Mouse (Mus musculus) MEL (cell line): Measurements from ENCODE around the gene Tnfrsf1b. TPM values are rescaled to one million over a fixed set of nuclear protein-coding genes. Genes with fewer than 3 reads are reported as not detected.
A peak's percentile ranks its signal among the peaks of the same experiment; 100 is the strongest.

Experiments used
- DNase-seq: peaks from one replicate; pipeline ENCODE4 v3.0.0; 2011; ENCODE audit warnings: low read depth, low spot score
- H3K27ac ChIP-seq: 2 replicates; pipeline ENCODE4 v1.5.1; 2012; ENCODE audit warnings: low read depth, mild to moderate bottlenecking, control low read depth, low read length, moderate library complexity; ENCODE audit not compliant: control insufficient read depth
- H3K27me3 ChIP-seq, 2 experiments: fragments of 150-350 bp in 1 of 2; sonication (generic) in 1 of 2; 2 replicates each; pipeline ENCODE4 v1.6.1; 2012; ENCODE audit warnings: low read length in 2 of 2, mild to moderate bottlenecking in 2 of 2, improper control_type of control experiment in 1 of 2, moderate library complexity in 1 of 2; ENCODE audit not compliant: insufficient read depth in 2 of 2, control insufficient read depth in 1 of 2
- H3K36me3 ChIP-seq, 2 experiments: 2 replicates each; pipeline ENCODE4 v1.6.1; 2012 to 2014; ENCODE audit warnings: low read length in 2 of 2, improper control_type of control experiment in 1 of 2, inconsistent platforms in 1 of 2, mild to moderate bottlenecking in 1 of 2; ENCODE audit not compliant: insufficient read depth in 2 of 2, control insufficient read depth in 1 of 2
- H3K4me1 ChIP-seq, 2 experiments: fragments of 150-350 bp in 1 of 2; sonication (generic) in 1 of 2; 2 replicates each; pipeline ENCODE4 v1.6.1; 2012; ENCODE audit warnings: low read length in 2 of 2, improper control_type of control experiment in 1 of 2, mild to moderate bottlenecking in 1 of 2; ENCODE audit not compliant: insufficient read depth in 2 of 2, control insufficient read depth in 1 of 2
- H3K4me3 ChIP-seq, 2 experiments: fragments of 150-350 bp in 1 of 2; sonication (generic) in 1 of 2; 2 replicates each; pipeline ENCODE4 v1.5.1; 2012; ENCODE audit warnings: low read depth in 2 of 2, low read length in 2 of 2, mild to moderate bottlenecking in 2 of 2, moderate library complexity in 2 of 2, control low read depth in 1 of 2, improper control_type of control experiment in 1 of 2; ENCODE audit not compliant: control insufficient read depth in 1 of 2, insufficient read depth in 1 of 2
- H3K79me2 ChIP-seq: 2 replicates; pipeline ENCODE4 v1.6.1; 2012; ENCODE audit warnings: mild to moderate bottlenecking, low read length, moderate library complexity; ENCODE audit not compliant: control insufficient read depth, poor library complexity, insufficient read depth
- H3K9ac ChIP-seq: 2 replicates; pipeline ENCODE4 v1.6.1; 2012; ENCODE audit warnings: low read depth, mild to moderate bottlenecking, control low read depth, low read length, moderate library complexity; ENCODE audit not compliant: control insufficient read depth, poor library complexity, severe bottlenecking
- H3K9me3 ChIP-seq: fragments of 150-350 bp; sonication (generic); replicated peaks from 2 replicates; pipeline ENCODE4 v1.6.1; 2012; ENCODE audit warnings: mild to moderate bottlenecking, low read length, improper control_type of control experiment, moderate library complexity; ENCODE audit not compliant: insufficient read depth
- BHLHE40 ChIP-seq: IDR thresholded peaks from 2 replicates; pipeline ENCODE4 v1.6.1; 2012; ENCODE audit warnings: low read depth, mild to moderate bottlenecking, inconsistent platforms, low read length, improper control_type of control experiment, borderline replicate concordance
- CHD2 ChIP-seq: IDR thresholded peaks from 2 replicates; pipeline ENCODE4 v1.6.1; 2011; ENCODE audit warnings: low read length, improper control_type of control experiment
- E2F4 ChIP-seq: IDR thresholded peaks from 2 replicates; pipeline ENCODE4 v1.6.1; 2011; ENCODE audit warnings: low read depth, low read length, improper control_type of control experiment, borderline replicate concordance
- ELF1 ChIP-seq: IDR thresholded peaks from 2 replicates; pipeline ENCODE4 v1.6.1; 2014; ENCODE audit warnings: low read depth, mild to moderate bottlenecking, inconsistent platforms, low read length, improper control_type of control experiment, moderate library complexity
- ETS1 ChIP-seq: IDR thresholded peaks from 2 replicates; pipeline ENCODE4 v1.6.1; 2012; ENCODE audit warnings: low read depth, mild to moderate bottlenecking, inconsistent platforms, low read length, improper control_type of control experiment, moderate library complexity
- GATA1 ChIP-seq: IDR thresholded peaks from 2 replicates; pipeline ENCODE4 v1.6.1; 2011; ENCODE audit warnings: low read depth, low read length, improper control_type of control experiment
- JUND ChIP-seq: IDR thresholded peaks from 2 replicates; pipeline ENCODE4 v1.6.1; 2011; ENCODE audit warnings: low read depth, mild to moderate bottlenecking, improper control_type of control experiment, low read length
- MAFK ChIP-seq: IDR thresholded peaks from 2 replicates; pipeline ENCODE4 v1.6.1; 2011; ENCODE audit warnings: low read depth, mild to moderate bottlenecking, low read length, improper control_type of control experiment, borderline replicate concordance
- MAX ChIP-seq: IDR thresholded peaks from 2 replicates; pipeline ENCODE4 v1.6.1; 2011; ENCODE audit warnings: low read length, improper control_type of control experiment
- MAZ ChIP-seq: IDR thresholded peaks from 2 replicates; pipeline ENCODE4 v1.6.1; 2012; ENCODE audit warnings: low read depth, mild to moderate bottlenecking, inconsistent platforms, low read length, improper control_type of control experiment
- NELFE ChIP-seq: IDR thresholded peaks from 2 replicates; pipeline ENCODE4 v1.6.1; 2011; ENCODE audit warnings: low read depth, low read length, improper control_type of control experiment
- POLR2AphosphoS2 ChIP-seq: IDR thresholded peaks from 2 replicates; pipeline ENCODE4 v1.6.1; 2011; ENCODE audit warnings: low read length, improper control_type of control experiment
- RCOR1 ChIP-seq: IDR thresholded peaks from 2 replicates; pipeline ENCODE4 v1.6.1; 2012; ENCODE audit warnings: low read depth, mild to moderate bottlenecking, inconsistent platforms, low read length, improper control_type of control experiment
- SIN3A ChIP-seq: IDR thresholded peaks from 2 replicates; pipeline ENCODE4 v1.6.1; 2012; ENCODE audit warnings: low read length, improper control_type of control experiment, inconsistent platforms
- TBP ChIP-seq: IDR thresholded peaks from 2 replicates; pipeline ENCODE4 v1.8.0; 2011; ENCODE audit warnings: low read depth, low read length, improper control_type of control experiment
- UBTF ChIP-seq: IDR thresholded peaks from 2 replicates; pipeline ENCODE4 v1.6.1; 2012; ENCODE audit warnings: low read depth, mild to moderate bottlenecking, inconsistent platforms, low read length, improper control_type of control experiment, moderate library complexity, borderline replicate concordance; ENCODE audit not compliant: insufficient read depth
- ZC3H11A ChIP-seq: IDR thresholded peaks from 2 replicates; pipeline ENCODE4 v1.6.1; 2012; ENCODE audit warnings: low read depth, mild to moderate bottlenecking, inconsistent platforms, low read length, improper control_type of control experiment
- polyA plus RNA-seq, 2 experiments: library from polyadenylated mRNA; stranded (reverse) in 1 of 2; unstranded in 1 of 2; fragments of >175 nt in 1 of 2; fragments of >200 nt in 1 of 2; gene quantifications; 2 replicates each; pipeline versions ENCODE4 v1.2.1 to v1.2.4; 2012; ENCODE audit warnings: low replicate concordance in 2 of 2, low read depth in 1 of 2; ENCODE audit not compliant: insufficient read length in 2 of 2, insufficient read depth in 1 of 2, missing spikeins in 1 of 2
- total RNA-seq: library from RNA; depleted of rRNA; stranded (reverse); fragments of 300-350 nt; gene quantifications from 2 replicates; pipeline ENCODE4 v1.2.3, GENCODE M21; 2012

Tnfrsf1b gene
- total and polyA plus RNA-seq, 3 experiments, result 0.58 to 1.2 TPM; not detected in 1

- Histone ChIP-seq H3K4me1 (peaks cover 2 to 15% of the 10 kb centered on the region in 2 experiments; a peak in 3 of 4 replicates), H3K79me2 (no peaks in the 10 kb centered on the region), H3K4me3 (peak overlapping the region; percentile 39 to 60), H3K9me3 (no peaks in the 10 kb centered on the region), H3K27me3 (no peaks in the 10 kb centered on the region), H3K9ac (0 out of 2 replicates have a peak overlapping the region, but pooled peaks have one; percentile 15), H3K27ac (no peak overlapping the region), H3K36me3 (peaks cover 0 to 5% of the 10 kb centered on the region in 2 experiments; a peak in 2 of 4 replicates)
- peak; percentile 65 for DNase-seq
- TF ChIP-seq GATA1 (0 out of 2 replicates have a peak, but pooled peaks have one; percentile 4), E2F4 (no peak), ELF1 (no peak), MAX (0 out of 2 replicates have a peak, but pooled peaks have one; percentile 8), CHD2 (no peak), BHLHE40 (peak; percentile 31; the same call in 1 of the 2 replicates)
Observed at GRCm38 (mm10) chr4:145254418-145254817, 7.7 kb upstream of the Tnfrsf1b start.

GRCm38 (mm10) chr4:145252611-145253010, 5.9 kb upstream of the Tnfrsf1b start:
- H3K79me2 ChIP-seq, result no peaks in the 10 kb centered on the region
- no peak overlapping the region for H3K27ac ChIP-seq
- H3K4me3 ChIP-seq, result no peak overlapping the region
- TF ChIP-seq MAZ, result no peak
- no peak for TF ChIP-seq UBTF
- TF ChIP-seq POLR2AphosphoS2, result no peak
- TF ChIP-seq NELFE, result no peak
- TF ChIP-seq RCOR1, result no peak
- H3K36me3 ChIP-seq, result peaks cover 0 to 5% of the 10 kb centered on the region in 2 experiments; a peak in 2 of 4 replicates
- DNase-seq, result no peak
- 0 out of 4 replicates have a peak, but pooled peaks cover 0 to 2% of the 10 kb centered on the region in 2 experiments for H3K27me3 ChIP-seq
- no peak overlapping the region for H3K9ac ChIP-seq
- no peaks in the 10 kb centered on the region for H3K9me3 ChIP-seq
- peaks cover 2 to 15% of the 10 kb centered on the region in 2 experiments; a peak in 3 of 4 replicates for H3K4me1 ChIP-seq

GRCm38 (mm10) chr4:145251546-145251945, 4.9 kb upstream of the Tnfrsf1b start:
- H3K4me1 ChIP-seq, result peaks cover 2 to 18% of the 10 kb centered on the region in 2 experiments; a peak in 3 of 4 replicates

More at GRCm38 (mm10) chr4:145251546-145251945, 4.9 kb upstream of the Tnfrsf1b start:
- Histone ChIP-seq H3K4me3 (no peak overlapping the region), H3K27me3 (peaks cover 0 to 5% of the 10 kb centered on the region in 2 experiments; a peak in 1 of 4 replicates), H3K36me3 (peaks cover 0 to 5% of the 10 kb centered on the region in 2 experiments; a peak in 2 of 4 replicates), H3K79me2 (no peaks in the 10 kb centered on the region), H3K9me3 (no peaks in the 10 kb centered on the region), H3K27ac (no peak overlapping the region), H3K9ac (no peak overlapping the region)
- TF ChIP-seq ETS1, result no peak
- no peak for TF ChIP-seq MAFK
- TF ChIP-seq E2F4, result no peak
- no peak for TF ChIP-seq JUND
- TF ChIP-seq NELFE, result no peak
- no peak for TF ChIP-seq ZC3H11A
- TF ChIP-seq SIN3A, result no peak
- TF ChIP-seq TBP, result no peak
- DNase-seq, result no peak
